Mouse (Mus musculus) kidney, adult 9 months (tissue): ENCODE measurements around the gene Olfr362.
"Not testable (repeated sequence)": the region's sequence is repeated elsewhere in the genome, so short reads cannot be mapped to it uniquely, and the experiment has no call there.

Source experiments
- DNase-seq: peaks from one replicate; pipeline ENCODE4 v3.0.0; 2022

Gene Olfr362

GRCm38 (mm10) chr2:37117810-37118209 is at the start of gene Olfr362:
Gene Olfr362, minus strand, starts transcription at chr2:37117910.
- no peak for DNase-seq

- no peak for DNase-seq
Measured at GRCm38 (mm10) chr2:37139022-37139421, 21.3 kb upstream of the Olfr362 start, which contains the start of gene Olfr364-ps1. Gene Olfr364-ps1, plus strand, starts transcription at chr2:37139322.

- DNase-seq: not testable (repeated sequence)
Measured at GRCm38 (mm10) chr2:37089190-37089589, 28.5 kb downstream of the Olfr362 start, which contains the start of gene Olfr361. Gene Olfr361, minus strand, starts transcription at chr2:37089290.

- no peak for DNase-seq
Measured at GRCm38 (mm10) chr2:37065446-37065845, 52.3 kb downstream of the Olfr362 start, which contains the start of gene Olfr360. Gene Olfr360, plus strand, starts transcription at chr2:37065746.
